Mouse (Mus musculus): ENCODE data around the gene Pcf11.

The Pcf11 gene

DNA sequence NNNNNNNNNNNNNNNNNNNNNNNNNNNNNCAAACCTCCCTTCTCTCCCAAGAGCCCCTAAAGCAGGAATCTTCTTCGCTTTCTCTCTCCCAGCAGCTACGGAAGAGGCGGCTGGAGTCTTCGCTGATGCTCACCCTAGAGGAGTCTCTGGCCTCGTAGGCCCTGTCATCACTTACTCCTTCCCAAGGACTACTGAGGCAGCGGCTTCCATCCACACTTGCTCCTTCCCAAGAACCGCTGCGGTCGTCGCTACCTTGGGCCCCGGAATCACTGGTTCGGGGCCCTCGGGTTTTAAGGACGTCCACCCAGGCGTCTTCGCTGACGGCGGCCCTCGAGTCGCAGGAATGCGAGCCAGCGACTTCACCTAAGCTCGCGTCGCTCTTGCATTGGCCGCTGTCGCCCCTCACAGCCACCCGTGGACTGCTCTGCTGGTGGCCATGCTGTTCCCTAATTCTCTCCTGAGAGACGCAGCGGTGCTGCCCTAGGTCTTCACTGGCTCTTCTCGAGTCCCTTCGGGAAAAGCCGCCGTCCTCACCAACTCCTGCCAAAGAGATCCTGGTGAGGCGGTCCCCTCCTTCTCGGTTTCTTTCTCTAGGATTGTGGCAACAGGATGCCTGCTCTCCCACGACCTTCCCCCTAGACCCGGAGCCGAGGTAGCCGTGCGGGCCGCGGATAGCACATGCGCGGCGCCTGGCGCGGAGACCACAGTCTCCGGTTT is 33.3 kb downstream of the Pcf11 start:
- no peak for DNase-seq

DNA sequence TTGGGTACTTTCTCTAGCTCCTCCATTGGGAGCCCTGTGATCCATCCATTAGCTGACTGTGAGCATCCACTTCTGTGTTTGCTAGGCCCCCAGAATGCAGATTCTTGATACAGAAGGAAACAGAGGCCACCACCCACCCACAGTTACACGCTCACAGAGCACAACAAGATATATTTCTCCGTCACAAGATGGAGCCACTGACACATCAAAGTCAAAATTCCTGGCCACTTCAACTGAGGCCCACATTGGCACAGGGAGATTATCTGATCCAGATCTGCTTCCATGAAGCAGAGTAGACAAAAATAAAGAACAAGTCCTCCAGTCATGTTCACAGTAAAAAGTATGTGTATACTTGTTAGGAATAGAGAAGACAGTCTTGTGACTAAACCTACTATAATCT is 39.6 kb downstream of the Pcf11 start:
- no peak for DNase-seq

GRCm38 (mm10) chr7:92624488-92624887 is 45.2 kb downstream of the Pcf11 start:
- DNase-seq = no peak

GRCm38 (mm10) chr7:92610830-92611229 is 58.9 kb downstream of the Pcf11 start:
- no peak for DNase-seq

DNA sequence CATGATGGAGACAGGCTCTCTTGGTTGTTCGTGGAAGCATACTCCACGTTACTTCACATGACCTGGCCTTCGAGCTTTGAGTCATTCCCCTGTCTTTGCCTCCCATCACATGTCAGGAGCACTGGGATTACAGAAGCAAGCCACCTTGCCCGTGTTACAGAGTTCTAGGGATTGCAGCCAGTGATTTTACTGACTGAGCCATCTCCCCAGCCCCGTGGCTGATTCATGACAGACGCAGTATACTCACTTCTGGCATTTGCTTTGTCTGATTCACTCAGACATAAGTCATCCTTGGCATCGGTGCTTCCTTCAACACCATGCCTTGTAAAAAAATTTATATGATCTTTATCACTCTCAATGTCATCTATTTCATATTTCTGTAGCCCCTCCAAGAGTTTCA is 64.8 kb downstream of the Pcf11 start:
- no peak for DNase-seq
